Mouse (Mus musculus) G1E (cell line): ENCODE results near the gene Tmem116. TPM values are rescaled to one million over a fixed set of nuclear protein-coding genes. Genes with fewer than 3 reads are reported as not detected.

Experiments
- ATAC-seq: 2 replicates; pipeline ENCODE4 v1.8.0; 2016; ENCODE audit warnings: mild to moderate bottlenecking; ENCODE audit not compliant: insufficient number of reproducible peaks, poor library complexity, low FRiP score, severe bottlenecking; ENCODE audit errors: extremely low read depth
- DNase-seq: peaks from one replicate; pipeline ENCODE4 v3.0.0; 2012; ENCODE audit warnings: low spot score
- H3K27me3 ChIP-seq: 2 replicates; pipeline ENCODE4 v1.6.1; 2012; ENCODE audit warnings: mild to moderate bottlenecking, low read length, inconsistent platforms; ENCODE audit not compliant: insufficient read depth
- H3K36me3 ChIP-seq: replicated peaks from 2 replicates; pipeline ENCODE3; 2012; ENCODE audit warnings: mild to moderate bottlenecking, inconsistent platforms
- H3K4me1 ChIP-seq: 2 replicates; pipeline ENCODE4 v1.6.1; 2012; ENCODE audit warnings: low read depth, low read length, inconsistent platforms, mixed read lengths; ENCODE audit not compliant: insufficient read depth
- H3K4me3 ChIP-seq: 2 replicates; pipeline ENCODE4 v1.5.1; 2012; ENCODE audit warnings: low read depth, mild to moderate bottlenecking, inconsistent platforms, low read length, moderate library complexity, mixed read lengths
- H3K9me3 ChIP-seq: replicated peaks from 2 replicates; pipeline ENCODE4 v1.6.1; 2012; ENCODE audit warnings: inconsistent platforms
- CTCF ChIP-seq: IDR thresholded peaks from 2 replicates; pipeline ENCODE4 v1.5.1; 2012; ENCODE audit warnings: low read depth, low read length, inconsistent platforms, mixed read lengths
- GATA1 ChIP-seq: IDR thresholded peaks from 2 replicates; pipeline ENCODE4 v1.6.1; 2012; ENCODE audit warnings: borderline replicate concordance, low read length, inconsistent platforms, mixed read lengths
- GATA2 ChIP-seq: IDR thresholded peaks from 2 replicates; pipeline ENCODE4 v1.6.1; 2012; ENCODE audit warnings: low read depth, low read length, inconsistent platforms, borderline replicate concordance
- POLR2AphosphoS5 ChIP-seq: IDR thresholded peaks from 2 replicates; pipeline ENCODE4 v1.6.1; 2012; ENCODE audit warnings: low read depth, low read length, inconsistent platforms; ENCODE audit not compliant: insufficient replicate concordance
- TAL1 ChIP-seq: conservative IDR thresholded peaks from 2 replicates; pipeline ENCODE4 v1.6.1; 2012; ENCODE audit warnings: low read depth, low read length, inconsistent platforms, mixed read lengths
- polyA plus RNA-seq: library from polyadenylated mRNA; stranded (reverse); fragments of >175 nt; gene quantifications from 2 replicates; pipeline ENCODE4 v1.2.3, GENCODE M21; 2012
- total RNA-seq, 2 experiments: library from RNA; stranded (forward) in 1 of 2; stranded (reverse) in 1 of 2; fragments of 200-1000 nt in 1 of 2; fragments of >200 nt in 1 of 2; fragmentation: Nextera tagmentation in 1 of 2; gene quantifications; 2 replicates each; pipeline ENCODE4 v1.2.3; 2014 to 2017

Tmem116 gene
- total and polyA plus RNA-seq, 3 experiments: 2.6 to 10.6 (median 6.1) TPM

- H3K4me1 ChIP-seq: peaks cover 3% of the 10 kb centered on the region; the same call in 1 of the 2 replicates
Measured at GRCm38 (mm10) chr5:121570787-121571186, 119.1 kb downstream of the Tmem116 start.

More at GRCm38 (mm10) chr5:121570787-121571186, 119.1 kb downstream of the Tmem116 start:
- peaks cover 55% of the 10 kb centered on the region for H3K36me3 ChIP-seq
- peaks cover 15% of the 10 kb centered on the region for H3K27me3 ChIP-seq
- ATAC-seq: no peak
- DNase-seq: no peak
- TF ChIP-seq CTCF: no peak
- TF ChIP-seq TAL1: no peak
- no peak for TF ChIP-seq POLR2AphosphoS5
- no peak for TF ChIP-seq GATA2
- no peak for TF ChIP-seq GATA1
- H3K4me3 ChIP-seq: no peak overlapping the region
- H3K9me3 ChIP-seq: no peaks in the 10 kb centered on the region

Other genes starting within 250 kb of the Tmem116 start
- gene Rpl6, start 247.4 kb upstream of the Tmem116 start, total RNA-seq (2014; fragmentation: Nextera tagmentation): 2,238 and 2,249 TPM in 2 replicates
- gene Rpl6, start 247.4 kb upstream of the Tmem116 start, total RNA-seq (2017): 1,317 and 1,403 TPM in 2 replicates
- gene Rpl6, start 247.4 kb upstream of the Tmem116 start, polyA plus RNA-seq: 213 and 677 TPM in 2 replicates
- gene Hectd4, start 231.7 kb upstream of the Tmem116 start, total RNA-seq (2014; fragmentation: Nextera tagmentation): 83.9 and 177 TPM in 2 replicates
- gene Hectd4, start 231.7 kb upstream of the Tmem116 start, total RNA-seq (2017): 19.6 and 22.8 TPM in 2 replicates
- gene Hectd4, start 231.7 kb upstream of the Tmem116 start, polyA plus RNA-seq: 16.4 and 22.8 TPM in 2 replicates
- gene Trafd1, start 66.3 kb upstream of the Tmem116 start, total RNA-seq (2014; fragmentation: Nextera tagmentation): 13.2 and 16.0 TPM in 2 replicates
- 18.8 and 20.3 TPM in 2 replicates for gene Trafd1, start 66.3 kb upstream of the Tmem116 start, total RNA-seq (2017)
- 15.2 and 17.5 TPM in 2 replicates for gene Trafd1, start 66.3 kb upstream of the Tmem116 start, polyA plus RNA-seq
- gene Naa25, start 54.0 kb upstream of the Tmem116 start, total RNA-seq (2014; fragmentation: Nextera tagmentation): 43.3 and 57.6 TPM in 2 replicates
- gene Naa25, start 54.0 kb upstream of the Tmem116 start, total RNA-seq (2017): 44.1 and 45.9 TPM in 2 replicates
- 5.8 and 7.2 TPM in 2 replicates for gene Naa25, start 54.0 kb upstream of the Tmem116 start, polyA plus RNA-seq
- 52.4 and 58.8 TPM in 2 replicates for gene Erp29, start 613 bp downstream of the Tmem116 start, total RNA-seq (2014; fragmentation: Nextera tagmentation)
- gene Erp29, start 613 bp downstream of the Tmem116 start, total RNA-seq (2017): 344 and 394 TPM in 2 replicates
- 167 and 191 TPM in 2 replicates for gene Erp29, start 613 bp downstream of the Tmem116 start, polyA plus RNA-seq
- gene Adam1b, start 51.5 kb downstream of the Tmem116 start, total RNA-seq (2014; fragmentation: Nextera tagmentation): not detected in 2 replicates
- not detected in 2 replicates for gene Adam1b, start 51.5 kb downstream of the Tmem116 start, total RNA-seq (2017)
- not detected in 2 replicates for gene Adam1b, start 51.5 kb downstream of the Tmem116 start, polyA plus RNA-seq
- 4.4 and 5.1 TPM in 2 replicates for gene Adam1a, start 93.6 kb downstream of the Tmem116 start, total RNA-seq (2014; fragmentation: Nextera tagmentation)
- gene Adam1a, start 93.6 kb downstream of the Tmem116 start, total RNA-seq (2017): 3.0 and 3.5 TPM in 2 replicates
- 0.17 and 0.18 TPM in 2 replicates for gene Adam1a, start 93.6 kb downstream of the Tmem116 start, polyA plus RNA-seq
- gene Gm42878, start 93.6 kb downstream of the Tmem116 start, total RNA-seq (2014; fragmentation: Nextera tagmentation): not detected in 2 replicates
- 0.17 TPM in 1 of 2 replicates, not detected in the other for gene Gm42878, start 93.6 kb downstream of the Tmem116 start, total RNA-seq (2017)
- gene Gm42878, start 93.6 kb downstream of the Tmem116 start, polyA plus RNA-seq: not detected in 2 replicates
- gene Mapkapk5, start 94.0 kb downstream of the Tmem116 start, total RNA-seq (2014; fragmentation: Nextera tagmentation): 67.3 and 84.6 TPM in 2 replicates
- gene Mapkapk5, start 94.0 kb downstream of the Tmem116 start, total RNA-seq (2017): 86.8 and 102 TPM in 2 replicates
- gene Mapkapk5, start 94.0 kb downstream of the Tmem116 start, polyA plus RNA-seq: 51.6 and 66.6 TPM in 2 replicates
- gene Aldh2, start 141.9 kb downstream of the Tmem116 start, total RNA-seq (2014; fragmentation: Nextera tagmentation): 38.7 and 45.7 TPM in 2 replicates
- 82.9 and 117 TPM in 2 replicates for gene Aldh2, start 141.9 kb downstream of the Tmem116 start, total RNA-seq (2017)
- 122 and 123 TPM in 2 replicates for gene Aldh2, start 141.9 kb downstream of the Tmem116 start, polyA plus RNA-seq
- gene Acad12, start 167.0 kb downstream of the Tmem116 start, total RNA-seq (2014; fragmentation: Nextera tagmentation): 4.9 and 5.5 TPM in 2 replicates
- 2.7 and 4.3 TPM in 2 replicates for gene Acad12, start 167.0 kb downstream of the Tmem116 start, total RNA-seq (2017)
- 1.1 and 1.2 TPM in 2 replicates for gene Acad12, start 167.0 kb downstream of the Tmem116 start, polyA plus RNA-seq
- gene Acad10, start 208.6 kb downstream of the Tmem116 start, total RNA-seq (2014; fragmentation: Nextera tagmentation): 10.3 and 17.3 TPM in 2 replicates
- 5.6 and 7.4 TPM in 2 replicates for gene Acad10, start 208.6 kb downstream of the Tmem116 start, total RNA-seq (2017)
- gene Acad10, start 208.6 kb downstream of the Tmem116 start, polyA plus RNA-seq: 4.4 and 7.2 TPM in 2 replicates
- gene Brap, start 208.7 kb downstream of the Tmem116 start, total RNA-seq (2014; fragmentation: Nextera tagmentation): 29.9 and 30.0 TPM in 2 replicates
- 63.4 and 70.1 TPM in 2 replicates for gene Brap, start 208.7 kb downstream of the Tmem116 start, total RNA-seq (2017)
- 10.6 and 12.8 TPM in 2 replicates for gene Brap, start 208.7 kb downstream of the Tmem116 start, polyA plus RNA-seq